Mouse (Mus musculus) layer of hippocampus, postnatal 14 days (tissue): Measurements from ENCODE around the gene Afm. TPM values are rescaled to one million over a fixed set of nuclear protein-coding genes. Genes with fewer than 3 reads are reported as not detected.
A peak's percentile ranks its signal among the peaks of the same experiment; 100 is the strongest.

Experiments
- DNase-seq, 2 experiments: peaks; one replicate each; pipeline ENCODE4 v3.0.0; 2021 to 2022; ENCODE audit warnings: low spot score in 2 of 2, mixed read lengths in 1 of 2
- total RNA-seq, 2 experiments: library from RNA; stranded (reverse); gene quantifications; 2 replicates each; pipeline ENCODE4 v1.2.3; 2021

Gene Afm
- total RNA-seq, 2 experiments from 2014 or later: not detected

GRCm38 (mm10) chr5:90551191-90551590 is 32.5 kb downstream of the Afm start:
- no peak for DNase-seq

DNA sequence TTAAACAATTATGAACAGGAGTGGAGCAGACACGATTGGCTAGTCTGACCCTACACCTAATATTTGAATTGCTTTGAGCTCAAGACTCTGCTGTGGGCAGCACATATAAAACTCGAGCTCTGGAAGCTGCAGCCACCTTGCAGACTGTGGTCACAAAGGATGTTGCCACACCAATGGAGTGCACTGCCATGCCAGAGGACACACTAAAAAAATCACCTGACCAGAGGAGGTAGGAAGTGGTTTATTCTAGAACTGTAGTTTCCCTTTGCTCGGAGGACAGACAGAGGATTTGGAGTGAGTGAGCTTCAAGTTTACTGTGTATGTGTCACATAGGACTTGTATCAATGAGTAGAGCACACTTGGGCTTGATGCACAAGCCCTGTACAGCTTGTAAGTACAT is 37.3 kb downstream of the Afm start:
- no peak for DNase-seq

DNA sequence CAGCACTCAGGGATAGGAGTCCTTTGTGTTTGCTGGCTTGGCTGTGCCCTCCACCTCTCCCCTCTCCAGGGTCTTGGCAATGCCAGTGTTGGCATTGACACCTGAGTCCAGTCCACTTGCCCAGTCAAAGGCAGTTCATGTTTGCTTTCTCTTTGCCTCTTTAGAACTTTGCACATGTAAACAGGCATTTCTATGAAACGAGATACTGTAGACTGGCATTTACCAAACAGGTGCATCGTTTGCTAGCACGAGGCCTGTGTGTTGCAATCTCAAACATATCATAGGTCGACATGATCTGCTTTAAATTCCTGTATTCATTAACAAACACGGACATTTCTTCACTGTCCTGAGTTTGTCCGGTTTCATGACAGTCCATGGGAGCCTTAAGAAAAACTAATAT is 42.0 kb downstream of the Afm start, which contains the start of gene 5830473C10Rik:
Gene 5830473C10Rik (plus strand): TSS at position 365 of the 400 bp plus-strand sequence.
- DNase-seq: no peak

DNA sequence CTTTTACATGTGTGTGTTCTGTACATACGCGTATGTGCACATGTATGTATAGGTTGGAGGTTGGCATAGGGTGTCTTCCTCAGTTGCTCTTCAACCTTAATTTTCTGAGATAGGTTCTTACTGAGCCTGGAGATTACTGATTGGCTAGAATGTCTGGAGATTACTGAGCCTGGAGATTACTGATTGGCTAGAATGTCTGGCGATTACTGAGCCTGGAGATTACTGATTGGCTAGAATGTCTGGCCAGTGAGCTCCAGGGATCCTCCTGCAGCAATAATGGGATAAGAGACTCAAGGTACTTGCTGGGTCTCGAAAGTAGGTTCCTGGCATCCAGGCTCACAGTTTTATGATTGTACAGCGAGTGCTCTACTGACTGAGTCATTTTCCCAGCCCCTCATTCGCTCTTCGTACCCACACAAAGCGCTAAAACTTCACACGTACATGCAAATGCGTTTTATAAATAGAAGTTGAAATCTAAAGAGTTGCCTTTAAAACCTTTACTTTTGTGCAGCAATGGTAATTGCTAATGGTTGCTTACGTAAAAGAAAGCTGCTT is 43.1 kb downstream of the Afm start:
- DNase-seq: no peak

DNA sequence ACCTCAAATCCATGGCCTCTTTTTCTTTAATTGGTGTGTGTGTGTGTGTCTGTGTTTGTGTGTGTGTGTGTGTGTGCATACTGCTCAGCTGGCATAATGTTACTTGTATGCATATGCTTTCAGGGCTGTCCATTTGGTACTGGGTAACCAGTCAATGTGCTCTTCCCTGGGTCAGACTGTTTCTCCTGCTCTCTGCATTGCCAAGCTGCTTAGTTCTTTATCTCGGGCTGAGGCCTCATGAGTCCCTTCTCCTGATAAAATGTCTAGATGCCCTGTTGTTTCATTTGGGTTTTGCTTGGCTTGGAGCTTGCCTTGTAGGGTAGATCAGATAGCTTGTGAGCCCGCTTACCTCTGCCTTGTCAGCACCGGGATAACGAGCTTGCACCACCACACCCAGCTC is 44.1 kb downstream of the Afm start:
- no peak for DNase-seq

GRCm38 (mm10) chr5:90564161-90564560 is 45.4 kb downstream of the Afm start:
- DNase-seq: no peak

DNA sequence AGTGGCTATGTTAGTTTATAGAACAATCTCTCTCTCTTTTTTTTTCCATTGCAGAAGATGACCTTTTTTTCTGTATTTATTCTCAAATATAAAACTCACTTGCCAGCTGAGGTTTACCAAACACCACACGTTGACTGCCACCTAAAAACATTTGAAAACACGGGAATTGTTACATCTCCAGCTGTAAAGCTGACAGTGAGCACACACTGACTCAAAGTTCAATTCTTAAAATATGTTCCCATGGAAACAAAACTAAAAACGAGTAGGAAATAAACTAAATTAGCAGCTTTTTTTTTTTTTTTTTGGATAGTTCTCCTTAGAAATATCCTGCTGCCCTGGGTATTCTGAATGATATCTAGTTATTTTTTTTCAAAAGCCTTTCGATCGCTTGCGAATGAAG is 46.5 kb downstream of the Afm start:
- DNase-seq: no peak

GRCm38 (mm10) chr5:90567788-90568187 is 49.1 kb downstream of the Afm start:
- DNase-seq: no peak

- no peak for DNase-seq
Observed at GRCm38 (mm10) chr5:90568338-90568737, 49.6 kb downstream of the Afm start.

- no peak for DNase-seq
Observed at GRCm38 (mm10) chr5:90571216-90571615, 52.5 kb downstream of the Afm start.

DNA sequence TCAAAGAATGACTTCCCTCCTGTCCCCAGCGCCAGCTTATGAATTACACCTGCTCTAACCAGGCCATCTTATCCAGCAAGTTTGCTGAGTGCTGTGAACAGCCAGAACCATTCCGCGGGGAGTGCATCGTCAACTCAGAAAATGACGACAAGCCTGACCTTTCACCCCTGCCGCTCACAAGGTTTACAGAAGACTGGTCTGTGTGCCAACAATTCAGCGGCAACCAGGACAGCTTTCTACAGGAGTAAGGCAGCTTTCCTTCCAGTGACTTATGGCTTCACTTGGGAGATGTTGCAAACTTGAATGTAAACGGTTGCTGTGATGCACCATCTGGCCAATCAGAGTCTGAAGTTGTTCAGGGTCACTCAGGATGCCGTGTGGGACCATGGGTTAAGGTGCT is 59.0 kb downstream of the Afm start:
- no peak for DNase-seq

- no peak for DNase-seq
Observed at GRCm38 (mm10) chr5:90579556-90579955, 60.8 kb downstream of the Afm start.

- DNase-seq: no peak
Observed at GRCm38 (mm10) chr5:90582179-90582578, 63.4 kb downstream of the Afm start.

- no peak for DNase-seq
Observed at GRCm38 (mm10) chr5:90584799-90585198, 66.1 kb downstream of the Afm start.

DNA sequence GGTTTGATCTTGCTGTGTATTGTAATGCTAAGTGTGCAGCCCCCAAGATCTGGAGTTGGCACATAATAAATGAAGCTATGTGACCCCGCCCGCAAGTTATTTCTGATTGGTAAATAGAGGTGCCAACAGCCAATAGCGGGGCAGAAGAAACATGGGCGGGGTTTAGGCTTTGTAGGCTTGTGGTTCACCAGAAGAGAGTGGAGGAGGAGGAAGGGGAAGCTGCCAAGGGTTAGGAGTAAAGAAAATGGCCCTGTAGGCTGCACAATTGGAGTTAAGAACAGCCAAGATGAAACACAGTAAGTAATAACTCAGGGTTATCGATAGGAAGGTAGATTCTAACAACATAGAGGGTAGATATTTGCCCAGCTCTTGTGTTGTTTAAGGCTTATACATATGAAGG is 67.8 kb downstream of the Afm start:
- DNase-seq: no peak

GRCm38 (mm10) chr5:90588104-90588503 is 69.4 kb downstream of the Afm start:
- DNase-seq: no peak

DNA sequence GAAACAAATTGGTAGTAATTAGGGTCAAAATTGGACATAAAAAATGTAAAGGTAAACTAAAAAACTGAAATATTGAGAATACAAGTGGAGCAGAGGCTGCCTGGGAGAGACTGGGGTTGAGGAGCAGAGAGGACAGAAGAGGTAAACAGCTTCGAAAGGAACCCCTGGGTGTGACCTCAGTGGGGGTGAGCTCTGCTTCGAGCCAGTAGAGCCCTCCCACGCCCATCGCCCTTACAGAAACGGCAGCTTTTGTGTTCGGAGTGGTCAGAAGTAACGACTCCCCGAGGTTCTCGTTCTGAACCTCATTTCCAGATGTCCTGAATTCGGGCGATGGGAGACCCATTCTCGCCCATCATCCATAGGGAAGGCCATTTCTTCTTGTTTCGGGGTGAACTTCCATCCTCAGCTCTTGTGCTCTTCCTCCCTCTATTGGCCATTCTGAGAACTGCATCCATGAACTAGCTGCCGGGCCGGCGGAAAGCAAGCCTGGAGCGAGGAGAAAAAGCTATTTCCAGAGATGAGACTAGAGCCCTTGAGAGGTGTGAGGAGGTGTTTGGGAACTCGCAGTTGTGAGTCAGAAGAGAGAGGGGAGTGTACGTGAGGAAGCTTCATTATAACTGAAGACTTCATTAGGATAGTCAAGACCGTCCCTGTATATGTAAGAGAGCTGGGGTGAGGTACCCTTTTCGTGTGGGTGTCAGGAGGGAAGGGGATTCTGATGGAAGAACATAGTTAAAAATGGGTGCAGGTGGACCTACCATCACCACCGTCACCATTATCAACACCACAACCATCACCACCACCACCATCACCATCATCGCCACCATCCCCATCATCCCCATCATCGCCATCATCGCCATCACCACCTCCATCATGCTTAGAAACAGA is 70.2 kb downstream of the Afm start:
- DNase-seq: peak; percentile 79 to 91

GRCm38 (mm10) chr5:90590676-90591075 is 71.9 kb downstream of the Afm start:
- no peak for DNase-seq

DNA sequence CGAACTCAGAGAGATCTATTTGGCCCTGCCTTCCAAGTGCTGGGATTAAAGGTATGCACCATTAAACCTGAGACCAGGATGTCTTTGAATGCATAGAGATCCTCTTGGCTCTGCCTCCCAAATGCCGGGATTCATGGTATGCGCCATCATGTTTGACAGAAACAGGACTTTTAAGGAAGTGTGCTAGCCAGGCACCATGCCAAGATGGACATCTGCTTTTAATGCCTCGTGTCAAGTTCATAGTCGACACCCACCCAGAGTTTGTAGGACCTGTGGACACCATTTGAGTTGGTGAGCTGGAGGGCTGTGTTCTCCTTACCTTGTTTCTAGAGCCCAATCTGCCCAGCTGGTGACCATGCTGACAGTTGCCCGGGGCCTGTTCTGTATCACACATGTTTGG is 73.2 kb downstream of the Afm start:
- DNase-seq: no peak

- no peak for DNase-seq
Observed at GRCm38 (mm10) chr5:90594945-90595344, 76.2 kb downstream of the Afm start.

- no peak for DNase-seq
Observed at GRCm38 (mm10) chr5:90596155-90596554, 77.4 kb downstream of the Afm start.

- DNase-seq: peak; percentile 41 to 64
Observed at GRCm38 (mm10) chr5:90601469-90601868, 82.7 kb downstream of the Afm start.
